Mouse (Mus musculus): ENCODE data around the gene Mgat5b.

The Mgat5b gene

DNA sequence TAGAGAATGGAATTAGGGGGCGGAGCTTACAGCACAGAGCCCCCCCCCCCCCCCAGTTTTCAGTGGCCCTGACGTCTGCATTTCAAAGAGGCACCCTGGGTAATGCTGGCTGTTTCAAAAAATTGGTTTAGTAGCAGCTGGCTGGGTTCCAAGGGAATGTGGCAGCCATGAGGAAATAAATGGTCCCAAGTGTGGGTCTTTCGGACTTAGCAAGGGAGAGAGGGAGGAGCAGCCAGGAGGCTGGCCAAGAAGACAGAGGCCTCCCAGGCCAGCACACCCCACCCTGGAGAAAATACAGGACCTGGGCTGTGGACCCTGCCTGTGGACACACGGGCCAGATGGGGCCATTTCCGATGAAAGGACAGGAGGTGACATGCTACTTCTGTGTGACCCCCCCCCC, 61.6 kb downstream of the Mgat5b start:
- no peak for DNase-seq (ENCODE audit: low spot score)

DNA sequence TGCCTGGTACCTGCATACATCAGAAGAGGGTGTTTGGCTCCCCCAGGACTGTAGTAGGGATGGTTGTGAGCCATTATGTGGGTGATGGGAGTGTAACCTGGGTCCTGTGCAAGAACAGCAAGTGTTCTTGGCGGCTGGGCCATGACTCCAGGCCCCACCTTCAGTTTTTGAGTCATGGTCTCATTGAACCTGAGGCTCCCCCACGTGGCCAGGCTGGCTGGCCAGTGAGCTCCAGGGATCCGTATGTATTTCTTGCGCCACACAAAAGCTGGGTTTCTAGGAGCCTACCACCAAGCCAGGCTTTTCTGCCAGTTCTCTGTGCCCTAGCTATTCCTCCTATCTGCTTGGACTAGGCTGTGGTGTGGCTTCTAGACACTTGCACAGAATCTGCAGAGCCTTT, 63.9 kb downstream of the Mgat5b start:
- DNase-seq (ENCODE audit: low spot score), result no peak

GRCm38 (mm10) chr11:116985504-116986385, 67.1 kb downstream of the Mgat5b start:
- no peak for DNase-seq (ENCODE audit: low spot score)

DNA sequence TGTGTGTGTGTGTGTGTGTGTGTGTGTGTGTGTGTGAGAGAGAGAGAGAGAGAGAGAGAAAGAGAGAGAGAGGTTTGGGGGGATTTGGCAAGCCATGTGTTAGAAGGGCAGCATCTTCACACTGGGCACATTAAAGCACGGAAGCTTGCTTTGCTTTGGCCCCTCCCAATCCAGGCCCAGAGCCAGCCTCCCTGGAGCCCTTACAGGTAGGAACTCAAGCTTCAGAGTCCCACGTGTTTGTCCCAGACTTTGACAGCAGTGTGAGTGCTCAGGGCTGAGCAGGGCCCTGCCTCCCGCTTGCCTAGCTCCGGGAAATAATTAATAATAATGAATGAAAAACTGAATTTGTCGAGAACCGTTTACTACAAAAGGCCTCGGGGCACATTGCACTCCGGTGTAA, 69.5 kb downstream of the Mgat5b start:
- no peak for DNase-seq (ENCODE audit: low spot score)

GRCm38 (mm10) chr11:116990231-116990630, 71.6 kb downstream of the Mgat5b start:
- no peak for DNase-seq (ENCODE audit: low spot score)

DNA sequence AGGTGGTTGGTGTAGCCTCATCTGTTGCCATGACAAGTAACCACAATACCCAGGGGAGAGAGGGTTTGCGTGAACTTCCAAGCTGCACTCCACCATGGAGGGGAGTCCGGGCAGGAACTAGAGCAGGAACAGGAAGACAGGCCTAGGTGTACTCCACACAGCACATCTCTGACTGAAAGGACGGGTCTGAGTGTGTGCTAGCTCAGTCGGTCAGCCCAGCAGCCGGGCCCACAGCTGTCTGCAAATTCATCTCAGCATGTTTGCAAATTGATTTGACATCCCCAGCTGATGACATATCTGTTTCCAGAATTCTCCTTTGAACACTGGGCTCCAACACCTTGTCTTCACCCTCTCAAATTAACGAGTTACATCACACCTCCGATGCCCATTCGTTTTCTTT, 72.7 kb downstream of the Mgat5b start:
- DNase-seq (ENCODE audit: low spot score), result no peak

DNA sequence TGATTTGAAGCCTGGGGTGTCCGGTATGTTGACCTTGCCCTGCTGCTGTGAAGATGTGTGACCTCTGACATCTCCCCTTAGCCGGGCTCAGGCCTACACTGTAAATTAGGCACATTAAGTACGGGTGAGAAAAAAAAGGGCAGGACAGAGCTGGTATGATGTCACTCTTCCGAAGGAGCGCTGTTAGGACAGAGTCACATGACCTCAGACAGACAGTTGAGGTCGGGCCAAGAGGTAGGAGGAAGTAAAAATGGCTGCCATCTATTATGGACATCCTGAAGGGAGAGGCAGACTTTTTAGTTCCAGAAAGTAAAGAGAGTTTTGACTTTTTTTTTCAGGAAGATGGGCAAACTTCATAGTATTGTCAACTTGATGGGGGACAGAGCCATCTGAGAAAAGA, 73.3 kb downstream of the Mgat5b start:
- no peak for DNase-seq (ENCODE audit: low spot score)

DNA sequence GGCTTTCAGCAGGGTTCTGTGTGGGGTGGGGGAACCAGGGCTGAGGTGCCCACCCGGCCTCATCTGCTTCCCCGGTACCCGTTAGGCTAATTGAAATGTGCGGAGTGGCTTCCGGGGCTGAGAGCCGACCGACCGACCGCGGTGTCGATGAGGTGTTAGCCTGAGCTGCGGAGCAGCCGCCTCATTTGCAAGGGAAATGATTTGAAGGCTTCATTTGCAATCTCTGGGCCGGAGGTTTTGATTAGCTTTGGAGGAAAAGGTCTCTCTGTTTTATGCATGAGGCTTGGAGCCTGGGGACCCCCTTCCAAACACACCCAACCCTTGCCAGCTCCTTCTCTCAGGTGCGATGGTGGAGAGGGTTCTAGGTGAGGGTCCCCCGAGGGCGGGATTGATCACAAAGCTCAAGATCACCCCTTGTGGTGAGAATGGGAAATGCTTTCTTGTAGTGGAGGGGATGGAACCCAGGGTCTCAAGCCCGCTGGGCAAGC, 75.5 kb downstream of the Mgat5b start:
- DNase-seq (ENCODE audit: low spot score), result no peak

DNA sequence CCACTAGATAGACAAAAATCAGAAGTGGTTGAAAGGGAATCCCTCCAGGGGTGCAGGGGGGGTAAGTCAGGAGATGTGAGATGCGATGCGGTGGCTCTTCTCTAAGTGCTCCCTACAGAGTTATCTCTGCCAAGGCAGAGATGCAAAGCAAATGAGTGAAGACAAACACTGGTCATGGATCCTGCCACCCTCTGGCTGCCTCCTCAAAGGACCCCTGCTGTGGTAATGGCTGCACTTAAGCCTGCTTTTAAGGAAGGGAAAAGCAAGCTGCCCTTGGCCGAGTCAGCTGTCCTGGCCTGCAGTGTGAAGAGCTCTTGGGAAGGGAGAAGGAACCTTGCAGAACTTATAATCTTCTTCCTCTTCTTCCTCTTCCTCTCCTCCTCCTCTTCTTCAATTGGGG, 78.3 kb downstream of the Mgat5b start:
- no peak for DNase-seq (ENCODE audit: low spot score)

GRCm38 (mm10) chr11:116998935-116999334, 80.3 kb downstream of the Mgat5b start:
- no peak for DNase-seq (ENCODE audit: low spot score)

- no peak for DNase-seq (ENCODE audit: low spot score)
These were observed 81.6 kb downstream of the Mgat5b start for GRCm38 (mm10) chr11:117000219-117000618.

GRCm38 (mm10) chr11:117001789-117002188, 83.1 kb downstream of the Mgat5b start:
- DNase-seq (ENCODE audit: low spot score), result no peak

DNA sequence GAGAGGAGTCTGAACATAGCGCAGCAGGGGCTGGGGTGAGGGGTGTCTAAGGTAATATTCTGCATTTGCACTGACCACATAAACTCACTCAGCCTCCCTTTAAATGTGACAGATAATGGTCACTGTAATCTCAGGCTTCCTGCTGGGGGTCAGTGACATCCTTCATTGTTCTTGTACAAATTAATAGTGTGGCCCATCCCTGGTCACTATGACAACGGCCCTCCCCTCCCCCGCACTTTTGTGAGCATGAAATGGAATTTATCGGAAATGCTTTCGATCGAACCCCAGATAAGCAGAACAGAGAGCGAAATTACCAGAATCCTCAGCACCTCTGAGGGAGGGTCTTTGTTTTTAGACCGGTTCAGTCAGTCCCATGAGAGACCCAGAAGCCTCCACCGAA, 84.8 kb downstream of the Mgat5b start:
- DNase-seq (ENCODE audit: low spot score), result no peak

- no peak for DNase-seq (ENCODE audit: low spot score)
These were observed 85.6 kb downstream of the Mgat5b start for GRCm38 (mm10) chr11:117004277-117004676.

- DNase-seq (ENCODE audit: low spot score), result no peak
These were observed 98.8 kb downstream of the Mgat5b start for GRCm38 (mm10) chr11:117017462-117017861.

DNA sequence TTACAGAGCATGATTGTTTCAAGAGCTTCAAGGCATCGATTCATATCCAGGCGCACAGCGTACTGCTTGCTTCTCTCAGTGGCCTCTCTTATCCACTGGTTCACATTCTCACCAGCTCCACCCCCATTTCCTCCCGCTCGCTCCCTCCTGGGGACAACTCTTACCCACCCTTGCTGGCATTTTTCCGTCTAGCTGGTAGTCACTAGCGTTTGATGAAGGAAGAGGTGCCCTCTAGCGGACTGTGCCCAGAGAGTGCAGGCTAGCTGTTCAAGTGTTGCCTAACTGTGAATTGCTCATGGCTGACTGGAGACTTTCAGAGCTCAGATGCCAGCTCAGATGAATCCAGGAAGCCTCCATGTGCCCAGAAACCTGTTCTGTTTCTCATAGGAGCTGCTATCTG, 99.7 kb downstream of the Mgat5b start:
- DNase-seq (ENCODE audit: low spot score), result peak; percentile 48

DNA sequence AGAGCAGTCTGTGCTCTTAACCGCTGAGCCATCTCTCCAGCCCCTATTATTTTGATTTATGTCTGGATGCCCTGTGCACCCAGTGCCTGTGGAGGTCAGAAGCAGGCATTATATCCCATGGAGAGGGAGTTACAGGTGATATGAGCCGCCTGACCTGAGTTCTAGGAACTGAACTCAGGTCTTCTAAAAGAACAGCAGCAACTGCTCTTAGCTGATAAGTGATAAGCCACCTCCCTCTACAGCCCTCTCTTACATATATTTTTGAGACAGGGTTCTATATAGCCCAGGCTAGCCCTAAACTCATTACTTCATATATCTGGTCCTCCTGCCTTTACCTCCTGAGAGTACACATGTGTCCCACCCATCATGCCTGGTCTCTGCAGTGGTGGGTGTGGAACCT, 102.4 kb downstream of the Mgat5b start:
- DNase-seq (ENCODE audit: low spot score), result no peak

GRCm38 (mm10) chr11:117023537-117023936, 104.9 kb downstream of the Mgat5b start:
- no peak for DNase-seq (ENCODE audit: low spot score)

GRCm38 (mm10) chr11:117027681-117028080, 109.0 kb downstream of the Mgat5b start:
- DNase-seq (ENCODE audit: low spot score), result no peak

GRCm38 (mm10) chr11:117028861-117029568, 110.4 kb downstream of the Mgat5b start:
- no peak for DNase-seq (ENCODE audit: low spot score)

DNA sequence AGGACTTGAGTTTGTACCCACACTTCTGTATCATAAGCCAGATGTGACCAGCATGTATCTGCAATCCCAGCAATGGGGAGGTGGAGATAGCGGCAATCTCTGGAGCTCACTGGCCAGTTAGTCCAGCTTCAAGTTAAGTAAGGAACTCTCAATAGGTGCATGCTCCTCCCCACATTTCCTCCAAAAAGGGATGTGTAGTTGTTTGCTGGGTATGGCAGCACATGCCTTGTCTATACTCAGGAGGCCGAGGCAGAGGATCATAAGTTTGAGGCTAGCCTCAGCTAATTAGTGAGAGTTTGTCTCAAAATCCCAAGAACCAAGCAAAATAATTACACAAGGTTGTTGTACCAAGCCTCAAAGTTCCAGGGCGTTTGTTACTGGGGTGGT, 110.9 kb downstream of the Mgat5b start:
- no peak for DNase-seq (ENCODE audit: low spot score)

- DNase-seq (ENCODE audit: low spot score), result no peak
These were observed 111.4 kb downstream of the Mgat5b start for GRCm38 (mm10) chr11:117030018-117030417.

- no peak for DNase-seq (ENCODE audit: low spot score)
These were observed 111.9 kb downstream of the Mgat5b start for GRCm38 (mm10) chr11:117030471-117031101.
